Mouse (Mus musculus) fibroblast of lung, adult 2 months (primary cell): ENCODE results near the gene Hacl1.

Source experiments
- DNase-seq: peaks from one replicate; pipeline ENCODE4 v3.0.0-alpha.2; 2011; ENCODE audit warnings: low read depth

Gene Hacl1

DNA sequence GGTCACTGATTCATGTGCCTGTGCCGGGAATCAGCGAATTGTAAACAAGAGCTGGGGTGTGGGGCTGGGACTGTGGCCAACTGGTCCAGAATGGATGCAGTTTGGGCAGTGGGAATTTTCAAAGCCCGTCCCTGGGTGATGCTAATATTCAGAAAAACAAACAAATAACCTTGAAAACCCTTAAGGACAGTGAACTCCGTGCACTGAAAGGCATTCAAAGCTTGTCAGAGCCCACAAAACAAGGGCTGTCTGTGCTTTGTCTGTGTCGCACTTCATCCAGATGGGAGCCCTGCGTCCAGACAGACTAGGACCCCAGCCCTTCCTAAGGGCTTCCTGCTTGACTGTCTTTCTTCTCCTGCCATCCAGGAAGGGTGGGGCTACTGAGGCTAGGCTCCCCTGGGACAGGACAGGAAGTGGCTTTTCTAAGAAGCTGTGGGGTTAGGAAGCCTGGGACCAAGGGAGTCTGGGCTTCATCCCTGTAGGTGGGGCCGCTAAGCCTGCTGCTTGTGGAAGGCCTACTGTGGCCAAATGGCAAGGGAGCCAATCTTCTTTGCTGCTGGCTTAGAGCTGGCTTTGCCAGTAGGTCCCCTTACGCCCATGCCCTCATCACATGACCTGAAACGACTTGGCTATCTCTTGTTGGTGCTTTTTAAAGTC, 21.6 kb upstream of the Hacl1 start:
- DNase-seq = peak; percentile 84

DNA sequence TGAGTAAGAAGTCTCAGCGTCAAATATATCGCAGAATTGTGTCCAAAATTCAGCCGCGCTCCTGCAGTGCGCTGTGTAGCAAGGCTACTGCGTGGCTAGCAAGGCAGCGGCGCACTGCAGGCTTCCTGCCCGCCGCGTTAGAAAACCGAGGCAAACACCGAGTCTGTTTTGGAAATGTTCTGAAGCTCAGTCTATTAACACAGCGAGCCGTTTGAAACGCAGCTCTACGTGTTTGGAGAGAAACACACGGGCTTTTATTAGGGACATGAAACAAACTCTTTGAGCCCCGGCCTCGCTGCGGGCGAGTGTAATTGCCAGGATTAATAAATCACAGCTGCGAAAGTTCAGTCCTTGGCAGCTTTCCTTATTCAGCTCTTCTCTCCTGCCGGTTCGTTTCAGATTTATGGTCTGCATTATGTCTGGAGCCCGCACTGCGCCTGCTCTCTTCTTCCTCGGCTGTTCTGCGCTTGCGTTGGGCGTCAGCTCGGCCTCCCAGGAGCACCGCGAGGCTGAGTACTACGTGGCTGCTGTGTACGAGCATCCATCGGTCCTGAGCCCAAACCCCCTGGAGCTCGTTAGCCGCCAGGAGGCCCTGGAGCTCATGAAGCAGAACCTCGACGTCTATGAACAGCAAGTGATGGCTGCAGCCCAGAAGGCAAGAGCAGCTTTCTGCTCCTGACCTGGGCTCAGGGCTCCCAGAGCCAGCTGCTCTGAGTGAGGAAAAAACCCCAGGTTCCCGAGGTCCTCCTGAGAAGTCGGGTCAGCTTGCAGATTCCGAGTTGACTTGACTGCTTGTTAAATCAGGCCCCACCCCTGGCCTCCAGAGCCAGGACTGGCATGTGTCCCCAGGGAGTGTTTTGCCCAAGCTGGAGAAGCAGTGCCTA, 20.8 kb upstream of the Hacl1 start:
- DNase-seq = peak; percentile 98

DNA sequence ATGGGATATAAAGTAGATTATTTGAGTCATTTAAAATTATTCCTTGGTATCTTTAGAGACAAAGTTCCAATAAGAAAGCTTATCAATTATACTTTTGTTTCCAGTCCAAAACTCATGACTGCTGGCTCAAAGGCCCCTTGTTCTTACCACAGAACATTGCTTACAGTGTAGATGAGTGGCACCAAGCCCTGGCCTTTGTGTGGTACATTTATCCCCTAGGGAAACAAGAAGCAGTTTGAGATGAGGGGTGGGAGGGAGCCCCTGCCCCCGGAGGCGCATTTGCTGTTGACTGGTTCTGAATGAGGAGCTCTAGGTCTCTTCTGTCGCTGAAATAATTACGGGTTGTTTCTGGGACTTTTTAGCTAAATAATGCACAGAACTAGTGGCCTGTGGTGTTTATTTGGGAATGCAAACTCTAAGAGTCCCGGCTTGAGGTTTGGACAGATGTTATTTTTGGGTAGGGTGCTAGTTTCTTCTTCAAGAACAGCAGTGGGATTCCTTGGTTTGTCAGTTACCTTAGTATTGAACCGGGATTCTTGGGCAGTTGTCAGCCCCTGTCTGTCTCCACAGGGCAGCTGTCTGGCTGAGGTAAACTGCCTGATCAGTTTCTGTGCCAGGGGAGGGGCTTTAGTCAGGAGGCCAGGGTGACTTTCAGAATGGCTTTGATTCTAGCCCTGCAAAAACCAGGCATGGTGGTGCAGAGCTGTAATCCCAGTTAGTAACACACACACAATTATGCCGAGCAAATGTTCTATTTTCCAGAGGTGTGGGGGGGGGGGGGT, 19.4 kb upstream of the Hacl1 start:
- no peak for DNase-seq

DNA sequence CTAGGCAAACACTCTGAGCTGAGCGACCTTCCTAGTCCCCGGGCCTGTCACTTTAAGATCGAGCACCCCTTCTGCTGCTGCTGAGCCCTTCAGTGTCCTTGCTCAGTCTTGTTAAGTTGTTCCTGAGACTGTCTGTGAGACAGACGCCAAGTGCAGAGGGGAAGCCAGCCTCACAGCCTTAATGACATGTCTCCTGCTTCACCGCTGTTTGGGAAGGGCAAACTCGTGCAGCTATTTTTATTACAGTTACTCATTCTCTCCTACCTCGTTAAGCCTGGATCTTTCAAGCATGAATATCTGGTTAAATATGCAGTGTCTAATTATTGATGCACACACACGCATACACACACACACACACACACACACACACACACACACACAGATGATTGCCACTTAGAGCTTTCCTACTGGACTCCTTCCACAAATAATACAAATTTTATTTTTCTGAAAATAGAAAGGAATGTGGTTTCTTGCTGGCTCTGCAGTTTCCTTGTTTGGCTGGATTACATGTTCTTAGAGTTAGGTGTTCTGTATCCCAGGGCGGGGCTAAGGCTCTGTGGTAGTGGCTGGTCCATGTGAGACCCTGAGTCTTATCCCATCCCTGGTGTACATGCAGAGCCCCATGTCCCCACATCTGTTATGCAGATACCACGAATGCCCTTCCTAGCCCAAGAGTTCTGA, 18.6 kb upstream of the Hacl1 start:
- peak; percentile 63 for DNase-seq

DNA sequence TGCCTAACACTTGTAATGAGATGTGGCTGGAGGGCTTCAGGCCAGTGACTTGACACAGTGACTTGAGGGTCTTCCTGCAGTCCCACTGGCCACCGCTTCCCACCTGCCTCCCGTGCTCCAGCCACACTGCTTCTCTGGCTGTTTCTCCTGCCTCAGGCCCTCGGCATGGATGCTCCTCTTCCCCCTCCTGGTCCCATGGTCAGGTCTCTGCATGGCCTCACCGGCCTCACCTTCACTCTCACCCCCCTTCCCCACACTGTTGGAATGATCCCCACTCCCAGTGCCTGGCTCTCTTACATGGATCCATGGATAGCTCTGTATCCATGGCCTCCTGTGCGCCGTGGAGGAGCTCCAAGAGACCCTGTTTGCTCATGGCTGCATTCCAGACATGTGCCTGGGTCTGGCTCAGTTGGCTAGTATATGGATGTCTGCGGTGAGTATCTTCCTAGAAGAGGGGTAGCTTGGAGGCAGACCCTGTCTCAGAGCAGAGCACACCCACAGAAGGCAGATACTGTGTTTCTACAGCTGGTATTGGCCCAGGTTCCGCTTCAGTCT, 17.1 kb upstream of the Hacl1 start:
- DNase-seq = no peak

DNA sequence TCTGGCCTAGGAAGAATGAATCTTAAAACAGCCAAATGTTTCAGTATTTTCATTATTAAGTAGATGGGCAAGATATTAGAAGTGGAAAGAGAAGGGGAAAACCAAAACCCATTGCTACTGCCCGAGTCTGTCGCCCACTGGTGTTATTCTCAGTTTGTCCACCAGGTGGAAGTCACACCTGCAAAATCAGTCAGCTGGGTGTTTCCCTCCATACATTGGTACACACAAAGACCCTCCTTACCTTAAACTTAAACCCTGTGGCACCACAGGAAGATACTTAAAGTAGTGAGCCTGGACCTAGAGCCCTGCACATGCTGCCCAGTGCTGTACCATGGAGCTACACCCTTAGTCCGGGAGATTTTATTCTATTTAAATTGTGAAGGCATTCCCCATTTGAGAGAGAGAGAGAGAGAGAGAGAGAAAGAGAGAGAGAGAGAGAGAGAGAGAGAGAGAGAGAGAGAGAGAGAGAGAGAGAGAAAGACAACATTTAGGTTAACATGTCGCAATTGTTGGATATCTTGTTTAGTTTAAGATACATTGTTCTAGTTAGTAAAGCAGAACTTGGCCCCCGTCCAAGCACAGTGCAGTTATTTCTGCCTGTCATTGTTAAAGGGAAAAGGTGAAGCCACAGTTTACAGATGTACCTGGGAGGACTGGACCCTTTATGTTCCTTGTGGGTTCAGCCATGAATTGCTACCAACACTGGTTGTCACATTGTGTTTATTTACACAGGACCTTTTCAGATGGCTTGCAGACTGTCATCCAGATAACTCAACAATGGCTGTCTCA, 16.0 kb upstream of the Hacl1 start:
- DNase-seq = no peak

DNA sequence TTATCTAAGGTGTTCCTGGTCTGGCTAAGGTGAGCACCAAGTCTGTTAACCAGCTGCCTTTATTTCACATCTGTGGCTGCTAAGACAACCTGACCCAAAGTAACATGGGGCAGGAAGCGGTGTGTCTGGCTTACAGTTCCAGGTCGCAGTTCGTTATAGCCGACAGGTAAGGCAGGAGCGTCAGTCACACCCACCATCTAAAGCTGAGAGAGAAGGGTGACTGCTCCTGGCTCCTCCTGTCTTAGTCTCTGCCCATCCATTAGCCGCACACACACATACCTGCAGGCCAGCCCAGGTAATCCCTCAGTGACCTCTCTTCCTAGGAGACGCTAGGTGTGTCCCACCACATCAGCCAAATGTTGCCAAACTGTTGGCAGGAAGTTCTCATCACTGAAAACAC, 15.3 kb upstream of the Hacl1 start:
- no peak for DNase-seq

DNA sequence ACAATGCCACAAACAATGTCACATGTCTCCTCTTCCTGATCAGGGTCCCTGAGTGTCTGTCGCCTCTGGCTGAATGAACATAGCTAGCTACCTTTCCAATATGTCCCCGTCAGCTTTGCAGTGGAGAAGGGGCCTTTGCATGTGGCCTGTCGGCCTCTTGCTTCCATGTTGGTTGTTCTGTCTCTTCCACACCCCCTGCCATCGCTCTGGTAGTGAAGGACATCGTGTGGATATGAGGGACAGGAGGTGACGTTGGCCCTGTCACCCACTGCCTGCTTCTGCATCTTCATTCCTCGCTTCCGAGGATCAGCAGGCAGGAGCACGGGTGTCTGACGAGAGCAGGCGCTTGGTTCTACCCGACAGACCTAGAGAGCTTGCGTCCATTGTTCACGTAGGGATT, 14.3 kb upstream of the Hacl1 start:
- no peak for DNase-seq

DNA sequence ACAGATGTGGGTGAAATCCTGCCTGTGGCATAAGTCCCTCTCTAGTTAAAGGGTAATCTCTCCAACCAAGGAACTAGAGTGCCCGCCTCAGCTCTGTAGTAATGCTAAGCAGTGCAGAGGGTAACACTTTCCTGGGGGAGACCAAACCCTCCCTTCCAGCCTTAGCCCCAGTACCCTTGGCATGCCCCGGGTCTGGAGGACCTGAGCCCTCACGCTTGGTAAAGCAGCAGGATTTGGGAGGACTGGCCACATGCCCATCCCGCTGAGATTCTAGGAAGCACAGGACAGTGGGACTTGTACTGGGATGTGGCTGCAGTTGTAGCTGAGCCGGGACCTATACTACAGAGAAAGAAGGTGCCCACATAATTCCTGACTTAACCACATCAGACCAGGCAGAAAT, 13.7 kb upstream of the Hacl1 start:
- DNase-seq = no peak

DNA sequence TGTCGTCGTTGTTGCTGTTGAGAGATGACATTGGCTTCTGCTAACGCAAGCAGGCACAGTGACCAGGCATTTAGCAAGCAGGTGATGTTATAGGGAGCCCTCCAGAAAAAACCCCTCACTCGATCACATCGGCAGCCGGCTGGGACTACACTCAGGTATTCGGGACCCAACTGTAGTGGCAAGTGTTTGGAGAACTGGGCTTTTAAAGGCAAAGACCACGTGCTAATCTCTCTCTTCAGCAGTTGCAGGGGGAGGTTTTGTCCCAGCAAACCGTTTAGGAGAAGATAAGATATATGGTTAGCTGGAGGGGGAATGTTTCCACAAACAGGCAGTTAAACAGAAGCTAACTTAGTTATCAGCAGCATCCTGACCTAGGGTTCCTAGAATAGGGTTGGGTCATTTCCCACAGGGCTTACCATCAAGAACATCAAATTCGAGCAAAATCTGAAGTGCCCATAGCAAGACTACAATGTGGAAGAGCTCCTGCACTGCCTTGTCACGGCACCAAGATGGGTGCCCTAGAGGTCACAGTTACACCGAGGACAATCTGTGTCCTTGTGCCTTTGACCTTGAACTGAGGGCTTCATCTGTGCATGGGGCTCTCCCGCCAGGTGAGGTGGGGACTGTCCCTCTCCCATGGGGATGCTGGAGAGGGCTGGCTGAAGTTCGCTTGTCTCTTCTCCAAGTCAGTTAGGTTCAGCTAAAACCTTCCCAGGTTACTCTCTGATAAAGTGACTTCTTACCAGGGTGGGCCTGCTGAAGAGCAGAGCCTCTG, 12.2 kb upstream of the Hacl1 start:
- no peak for DNase-seq

DNA sequence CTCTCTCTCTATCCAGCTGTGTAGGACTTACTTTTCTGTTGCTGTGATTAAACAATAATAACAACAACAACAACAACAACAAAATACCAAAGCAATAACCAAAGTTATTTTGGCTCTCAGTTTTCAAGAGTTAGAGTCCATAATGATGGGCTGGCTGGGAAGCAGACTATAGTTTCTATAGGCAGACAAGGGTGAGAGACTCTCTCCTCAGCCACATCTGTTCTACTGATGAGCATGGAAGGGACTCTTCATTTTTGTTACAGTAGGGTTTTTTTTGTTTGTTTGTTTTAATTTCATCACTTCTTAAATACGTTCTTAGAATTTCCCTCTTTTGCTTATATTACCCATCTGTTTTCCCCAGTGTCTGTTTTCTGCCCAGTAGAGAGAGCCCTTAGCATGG, 11.5 kb upstream of the Hacl1 start:
- DNase-seq = no peak

DNA sequence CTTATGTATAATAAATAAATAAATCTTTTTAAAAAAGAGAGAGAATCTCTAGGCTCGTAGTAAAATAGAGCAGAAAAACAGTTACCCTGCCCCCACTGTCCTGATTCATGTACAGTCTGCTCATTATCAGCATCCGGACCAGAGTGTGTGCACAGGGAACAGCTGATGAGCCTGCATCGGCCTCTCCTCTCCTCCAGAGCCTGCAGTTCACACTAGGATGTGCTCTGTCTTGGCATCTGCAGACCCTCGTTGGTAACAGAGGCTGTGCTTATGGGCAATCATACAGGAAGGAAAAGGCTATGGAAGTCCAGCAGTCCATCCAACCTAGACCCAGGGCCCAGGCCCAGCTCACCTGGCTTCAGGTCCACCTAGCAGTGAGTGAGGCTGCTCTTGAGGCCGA, 11.0 kb upstream of the Hacl1 start:
- no peak for DNase-seq

DNA sequence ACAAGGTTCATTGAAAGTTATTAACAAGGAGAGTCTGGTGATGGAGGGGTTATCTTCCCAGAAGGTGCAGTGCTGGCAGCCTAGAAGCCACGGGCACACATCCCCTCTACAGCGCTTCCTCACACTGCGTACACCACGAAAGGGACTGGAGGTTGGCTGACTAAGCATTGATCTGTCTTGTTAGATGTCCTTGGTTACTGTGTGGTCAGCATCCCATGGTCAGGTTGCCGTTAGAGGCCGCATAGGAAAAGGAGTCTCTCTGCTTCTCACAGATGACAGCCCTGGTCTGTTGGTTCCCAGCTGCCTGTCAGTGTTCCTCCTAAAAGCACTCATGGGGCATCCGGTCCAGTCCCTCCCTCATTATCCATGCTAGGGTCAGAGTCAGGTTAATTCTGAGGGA, 10.1 kb upstream of the Hacl1 start:
- DNase-seq = no peak

DNA sequence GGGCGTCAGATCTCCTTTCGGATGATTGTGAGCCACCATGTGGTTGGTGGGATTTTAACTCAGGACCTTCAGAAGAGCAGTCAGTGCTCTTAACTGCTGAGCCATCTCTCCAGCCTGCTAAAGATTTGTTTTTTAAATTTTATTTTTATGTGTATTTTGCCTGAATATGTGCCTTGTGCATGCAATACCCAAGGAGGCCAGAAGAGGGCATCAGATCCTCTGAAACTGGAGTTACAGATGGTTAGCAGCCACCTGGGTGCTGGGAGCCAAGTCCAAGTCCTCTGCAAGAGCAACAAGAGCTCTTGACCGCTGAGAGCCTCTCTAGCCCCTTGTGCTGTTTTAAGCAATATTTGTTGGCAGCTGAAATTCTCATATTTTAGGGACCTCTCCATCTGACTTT, 9.3 kb upstream of the Hacl1 start:
- DNase-seq = no peak

DNA sequence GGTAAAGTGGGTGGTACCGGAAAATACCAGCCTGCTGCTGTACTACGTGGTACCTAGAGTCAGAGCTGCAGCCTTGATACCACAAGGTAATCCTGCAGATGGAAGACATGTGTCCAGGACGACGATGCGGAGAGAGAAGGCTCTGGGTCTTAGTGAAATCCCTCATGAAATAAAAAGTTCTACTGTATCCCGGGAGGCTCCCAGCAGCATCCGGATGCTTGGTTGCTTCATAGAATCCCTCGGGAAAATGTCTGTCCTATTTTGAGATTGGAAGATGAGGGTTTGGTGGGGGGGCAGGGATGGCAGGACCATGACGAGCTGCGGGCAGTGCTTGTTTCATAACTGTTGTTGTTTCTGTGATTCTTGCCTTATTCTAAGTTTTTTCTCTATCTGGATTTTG, 6.9 kb upstream of the Hacl1 start:
- DNase-seq = no peak

DNA sequence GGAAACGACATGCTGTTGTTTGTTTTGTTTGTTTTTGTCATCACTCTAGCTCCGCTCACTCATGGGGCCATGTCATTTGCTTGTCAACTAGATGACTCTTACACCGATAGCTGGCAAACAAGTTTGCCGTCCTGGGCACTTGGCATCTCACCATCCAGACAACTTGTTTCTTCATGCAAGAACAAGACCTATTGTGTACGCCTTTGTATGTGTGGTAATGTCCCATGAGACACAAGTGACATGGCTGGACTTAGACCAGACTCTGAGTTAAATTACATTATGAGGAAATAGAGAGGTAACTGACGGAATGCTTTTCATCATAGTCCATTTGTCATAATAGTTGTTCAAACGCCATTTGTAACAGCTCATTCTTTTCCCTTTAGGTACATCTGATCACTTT, 4.8 kb upstream of the Hacl1 start:
- DNase-seq = no peak

DNA sequence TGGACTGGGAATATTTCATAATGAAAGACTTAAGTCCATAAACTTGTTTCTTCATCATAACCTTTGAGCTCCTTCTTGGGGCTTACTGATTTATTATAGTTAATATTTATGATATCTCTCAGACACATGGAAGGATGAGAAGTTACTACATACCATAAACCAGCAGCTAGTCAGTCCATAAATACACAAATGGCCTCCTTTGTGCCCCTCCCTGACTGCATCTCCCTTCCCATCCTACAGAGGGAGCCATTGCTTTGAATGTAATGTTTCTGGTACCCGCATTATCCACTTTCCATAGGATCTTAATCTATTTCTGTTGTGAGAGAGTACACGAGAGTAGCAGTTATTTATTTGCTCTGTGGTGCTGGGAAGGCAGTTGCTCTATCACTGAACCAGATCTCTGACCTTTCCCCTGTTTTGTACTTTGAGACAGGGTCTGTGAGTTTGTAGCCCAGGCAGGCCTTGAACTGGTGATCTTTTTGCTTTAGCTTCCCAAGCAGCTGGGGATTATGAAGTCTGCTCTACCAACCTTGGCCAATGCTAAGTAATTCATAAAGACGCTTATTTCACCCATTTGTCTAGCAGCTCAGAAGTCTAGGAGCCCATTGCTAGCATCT, 4.0 kb upstream of the Hacl1 start:
- DNase-seq = no peak

DNA sequence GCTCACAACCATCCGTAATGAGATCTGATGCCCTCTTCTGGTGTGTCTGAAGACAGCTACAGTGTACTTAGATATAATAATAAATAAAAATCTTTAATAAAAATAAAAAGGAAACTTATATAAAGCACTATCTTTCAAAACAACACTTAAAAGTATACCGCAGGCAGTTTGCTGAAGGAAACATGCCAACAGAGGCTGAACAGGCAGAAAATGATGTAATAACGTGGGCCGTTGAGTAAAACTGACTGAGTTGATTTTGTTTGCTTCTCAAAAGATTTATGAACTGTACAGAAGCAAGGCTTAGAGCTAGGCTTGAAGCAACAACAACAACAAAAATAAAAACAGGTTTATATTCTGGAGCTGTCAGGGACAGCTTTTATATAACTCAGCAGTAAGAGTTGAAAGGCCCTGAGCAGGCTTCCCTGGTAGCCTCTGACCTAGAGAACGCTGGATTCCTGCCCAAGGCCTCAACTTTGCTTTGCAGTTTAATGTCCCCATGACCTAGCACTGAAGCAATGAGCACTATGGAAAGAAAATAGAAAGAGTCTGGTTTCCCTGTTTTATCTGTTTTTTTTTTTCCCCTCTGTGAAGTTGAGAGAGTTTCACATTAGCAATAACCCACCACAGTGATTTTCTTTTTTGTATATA, 3.2 kb upstream of the Hacl1 start:
- DNase-seq = no peak

DNA sequence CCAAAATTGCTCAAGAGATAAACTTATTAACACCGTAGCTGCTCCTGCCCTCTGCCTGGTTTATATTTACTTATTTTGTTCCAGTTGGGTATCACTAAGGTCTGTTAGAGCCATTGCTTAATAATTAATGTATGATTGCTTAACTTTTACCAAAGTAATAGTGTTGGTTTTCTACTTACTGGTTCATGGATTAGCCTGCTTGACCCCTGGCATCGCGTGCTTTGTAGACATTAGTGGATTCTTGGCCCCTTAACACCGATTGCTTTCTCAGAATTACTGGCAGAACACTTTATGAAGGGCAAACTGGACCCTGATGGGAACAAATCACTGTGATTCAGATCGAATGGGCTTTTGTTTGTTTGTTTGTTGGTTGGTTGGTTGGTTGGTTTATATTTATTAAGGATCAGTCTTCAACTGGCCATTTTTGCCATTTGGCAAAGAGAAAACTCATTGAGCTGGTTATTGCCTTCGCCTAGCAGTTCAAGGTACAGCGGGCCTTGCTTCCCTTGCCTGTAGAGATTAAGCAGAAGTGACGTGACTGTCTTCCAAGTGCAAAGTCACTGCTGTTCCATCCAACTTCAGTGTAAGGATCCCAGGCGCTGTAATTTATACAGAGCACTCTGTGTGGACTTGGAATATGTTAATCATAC, 545 bp upstream of the Hacl1 start:
- no peak for DNase-seq
